Mouse (Mus musculus): Measurements from ENCODE around the gene Gna15. TPM values are rescaled to one million over a fixed set of nuclear protein-coding genes. Genes with fewer than 3 reads are reported as not detected.

Gna15 gene
- polyA plus RNA-seq, 1 experiment from 2014 or later, result 0.84 TPM

- Histone ChIP-seq H3K27me3 (replicated peaks; ENCODE audit: control insufficient read depth, insufficient read depth, low read length) (peaks cover 24% of the 10 kb centered on the region), H3K9ac (ENCODE audit: low read length) (0 out of 2 replicates have a peak within 1 kb of the TSS, but pooled peaks have one; percentile 16), H3K4me3 (ENCODE audit: low read depth, low read length) (peak within 1 kb of the TSS; percentile 42), H3K36me3 (ENCODE audit: control insufficient read depth, insufficient read depth, low read length) (peaks cover 16% of the 10 kb centered on the region), H3K4me2 (ENCODE audit: low read length) (peak within 1 kb of the TSS; percentile 70), H3K27ac (ENCODE audit: low read depth) (no peak within 1 kb of the TSS), H3K9me3 (ENCODE audit: control insufficient read depth, low read length) (no peaks in the 10 kb centered on the region), H3K4me1 (replicated peaks; ENCODE audit: control insufficient read depth, insufficient read depth, low read length) (no peaks in the 10 kb centered on the region)
- under 1% methylated on average over 36 of the region's 36 CpGs for WGBS
- DNase-seq (ENCODE audit: low spot score), result peak; percentile 81
- 0 out of 2 replicates have a peak, but pooled peaks have one; percentile 13 for ATAC-seq (replicated peaks; ENCODE audit: low FRiP score, low TSS enrichment, low read depth)
These were observed 41.5 kb downstream of the Gna15 start, which contains the start of gene Celf5 for GRCm38 (mm10) chr10:81482533-81482889. Gene Celf5 (minus strand): TSS chr10:81482709.

GRCm38 (mm10) chr10:81481605-81482532, 42.2 kb downstream of the Gna15 start:
- Histone ChIP-seq H3K4me3 (ENCODE audit: low read depth, low read length) (peak overlapping the region; percentile 42), H3K36me3 (ENCODE audit: control insufficient read depth, insufficient read depth, low read length) (peaks cover 10% of the 10 kb centered on the region), H3K9me3 (ENCODE audit: control insufficient read depth, low read length) (no peaks in the 10 kb centered on the region), H3K27me3 (replicated peaks; ENCODE audit: control insufficient read depth, insufficient read depth, low read length) (peaks cover 30% of the 10 kb centered on the region), H3K27ac (ENCODE audit: low read depth) (no peak overlapping the region), H3K9ac (ENCODE audit: low read length) (0 out of 2 replicates have a peak overlapping the region, but pooled peaks have one; percentile 16), H3K4me1 (replicated peaks; ENCODE audit: control insufficient read depth, insufficient read depth, low read length) (no peaks in the 10 kb centered on the region), H3K4me2 (ENCODE audit: low read length) (peak overlapping the region; percentile 70)
- ATAC-seq (replicated peaks; ENCODE audit: low FRiP score, low TSS enrichment, low read depth) (no peak), DNase-seq (ENCODE audit: low spot score) (no peak)
- WGBS, result 3% methylated on average over 35 of the region's 35 CpGs

GRCm38 (mm10) chr10:81474461-81474860, 49.6 kb downstream of the Gna15 start:
- ATAC-seq (replicated peaks; ENCODE audit: low FRiP score, low TSS enrichment, low read depth), result no peak
- 73% methylated on average over 10 of the region's 10 CpGs for WGBS
- H3K4me2 ChIP-seq (ENCODE audit: low read length), result no peak overlapping the region
- H3K27ac ChIP-seq (ENCODE audit: low read depth), result no peak overlapping the region
- no peak overlapping the region for H3K9ac ChIP-seq (ENCODE audit: low read length)
- H3K9me3 ChIP-seq (ENCODE audit: control insufficient read depth, low read length), result no peaks in the 10 kb centered on the region
- DNase-seq (ENCODE audit: low spot score), result no peak
- H3K4me1 ChIP-seq (replicated peaks; ENCODE audit: control insufficient read depth, insufficient read depth, low read length), result 0 out of 2 replicates have a peak, but pooled peaks cover 4% of the 10 kb centered on the region
- H3K27me3 ChIP-seq (replicated peaks; ENCODE audit: control insufficient read depth, insufficient read depth, low read length), result peaks cover 53% of the 10 kb centered on the region
- no peak overlapping the region for H3K4me3 ChIP-seq (ENCODE audit: low read depth, low read length)
- H3K36me3 ChIP-seq (ENCODE audit: control insufficient read depth, insufficient read depth, low read length), result no peaks in the 10 kb centered on the region

GRCm38 (mm10) chr10:81473003-81473451, 51.0 kb downstream of the Gna15 start:
- no peak overlapping the region for H3K9ac ChIP-seq (ENCODE audit: low read length)

GRCm38 (mm10) chr10:81472403-81473002, 51.5 kb downstream of the Gna15 start:
- DNase-seq (ENCODE audit: low spot score) (no peak), ATAC-seq (replicated peaks; ENCODE audit: low FRiP score, low TSS enrichment, low read depth) (no peak)
- Histone ChIP-seq H3K4me1 (replicated peaks; ENCODE audit: control insufficient read depth, insufficient read depth, low read length) (0 out of 2 replicates have a peak, but pooled peaks cover 4% of the 10 kb centered on the region), H3K27me3 (replicated peaks; ENCODE audit: control insufficient read depth, insufficient read depth, low read length) (peaks cover 55% of the 10 kb centered on the region), H3K4me2 (ENCODE audit: low read length) (no peak overlapping the region), H3K9me3 (ENCODE audit: control insufficient read depth, low read length) (no peaks in the 10 kb centered on the region), H3K4me3 (ENCODE audit: low read depth, low read length) (no peak overlapping the region), H3K9ac (ENCODE audit: low read length) (no peak overlapping the region), H3K36me3 (ENCODE audit: control insufficient read depth, insufficient read depth, low read length) (no peaks in the 10 kb centered on the region), H3K27ac (ENCODE audit: low read depth) (no peak overlapping the region)
- 6% methylated on average over 17 of the region's 18 CpGs for WGBS

More at GRCm38 (mm10) chr10:81473003-81473451, 51.0 kb downstream of the Gna15 start:
- DNase-seq (ENCODE audit: low spot score) (no peak), ATAC-seq (replicated peaks; ENCODE audit: low FRiP score, low TSS enrichment, low read depth) (no peak)
- Histone ChIP-seq H3K27me3 (replicated peaks; ENCODE audit: control insufficient read depth, insufficient read depth, low read length) (peaks cover 53% of the 10 kb centered on the region), H3K36me3 (ENCODE audit: control insufficient read depth, insufficient read depth, low read length) (no peaks in the 10 kb centered on the region), H3K4me2 (ENCODE audit: low read length) (no peak overlapping the region), H3K4me3 (ENCODE audit: low read depth, low read length) (no peak overlapping the region), H3K4me1 (replicated peaks; ENCODE audit: control insufficient read depth, insufficient read depth, low read length) (0 out of 2 replicates have a peak, but pooled peaks cover 4% of the 10 kb centered on the region), H3K9me3 (ENCODE audit: control insufficient read depth, low read length) (no peaks in the 10 kb centered on the region), H3K27ac (ENCODE audit: low read depth) (no peak overlapping the region)
- 3% methylated on average over 22 of the region's 22 CpGs for WGBS

GRCm38 (mm10) chr10:81470454-81470853, 53.6 kb downstream of the Gna15 start:
- DNase-seq (ENCODE audit: low spot score) (no peak), ATAC-seq (replicated peaks; ENCODE audit: low FRiP score, low TSS enrichment, low read depth) (no peak)
- H3K9ac ChIP-seq (ENCODE audit: low read length), result no peak overlapping the region
- H3K27ac ChIP-seq (ENCODE audit: low read depth), result no peak overlapping the region
- H3K4me2 ChIP-seq (ENCODE audit: low read length), result no peak overlapping the region
- 54% methylated on average over 18 of the region's 18 CpGs for WGBS
- peaks cover 64% of the 10 kb centered on the region for H3K27me3 ChIP-seq (replicated peaks; ENCODE audit: control insufficient read depth, insufficient read depth, low read length)
- no peaks in the 10 kb centered on the region for H3K9me3 ChIP-seq (ENCODE audit: control insufficient read depth, low read length)
- no peak overlapping the region for H3K4me3 ChIP-seq (ENCODE audit: low read depth, low read length)
- H3K4me1 ChIP-seq (replicated peaks; ENCODE audit: control insufficient read depth, insufficient read depth, low read length), result 0 out of 2 replicates have a peak, but pooled peaks cover 4% of the 10 kb centered on the region
- H3K36me3 ChIP-seq (ENCODE audit: control insufficient read depth, insufficient read depth, low read length), result no peaks in the 10 kb centered on the region

- Histone ChIP-seq H3K36me3 (ENCODE audit: control insufficient read depth, insufficient read depth, low read length) (no peaks in the 10 kb centered on the region), H3K4me2 (ENCODE audit: low read length) (no peak overlapping the region), H3K4me3 (ENCODE audit: low read depth, low read length) (no peak overlapping the region), H3K9ac (ENCODE audit: low read length) (no peak overlapping the region), H3K27ac (ENCODE audit: low read depth) (no peak overlapping the region), H3K27me3 (replicated peaks; ENCODE audit: control insufficient read depth, insufficient read depth, low read length) (peaks cover 65% of the 10 kb centered on the region), H3K4me1 (replicated peaks; ENCODE audit: control insufficient read depth, insufficient read depth, low read length) (0 out of 2 replicates have a peak, but pooled peaks cover 4% of the 10 kb centered on the region), H3K9me3 (ENCODE audit: control insufficient read depth, low read length) (no peaks in the 10 kb centered on the region)
- DNase-seq (ENCODE audit: low spot score), result no peak
- WGBS, result 77% methylated on average over 5 of the region's 5 CpGs
- no peak for ATAC-seq (replicated peaks; ENCODE audit: low FRiP score, low TSS enrichment, low read depth)
These were observed 54.8 kb downstream of the Gna15 start for GRCm38 (mm10) chr10:81469253-81469652.

- Histone ChIP-seq H3K4me2 (ENCODE audit: low read length) (no peak overlapping the region), H3K9me3 (ENCODE audit: control insufficient read depth, low read length) (no peaks in the 10 kb centered on the region), H3K9ac (ENCODE audit: low read length) (no peak overlapping the region), H3K4me3 (ENCODE audit: low read depth, low read length) (no peak overlapping the region), H3K36me3 (ENCODE audit: control insufficient read depth, insufficient read depth, low read length) (no peaks in the 10 kb centered on the region), H3K27me3 (replicated peaks; ENCODE audit: control insufficient read depth, insufficient read depth, low read length) (peaks cover 65% of the 10 kb centered on the region), H3K27ac (ENCODE audit: low read depth) (no peak overlapping the region), H3K4me1 (replicated peaks; ENCODE audit: control insufficient read depth, insufficient read depth, low read length) (0 out of 2 replicates have a peak, but pooled peaks cover 3% of the 10 kb centered on the region)
- DNase-seq (ENCODE audit: low spot score) (no peak), ATAC-seq (replicated peaks; ENCODE audit: low FRiP score, low TSS enrichment, low read depth) (no peak)
- 81% methylated on average over 16 of the region's 16 CpGs for WGBS
These were observed 56.3 kb downstream of the Gna15 start for GRCm38 (mm10) chr10:81467670-81468235.
